In the genomic region with DNA sequence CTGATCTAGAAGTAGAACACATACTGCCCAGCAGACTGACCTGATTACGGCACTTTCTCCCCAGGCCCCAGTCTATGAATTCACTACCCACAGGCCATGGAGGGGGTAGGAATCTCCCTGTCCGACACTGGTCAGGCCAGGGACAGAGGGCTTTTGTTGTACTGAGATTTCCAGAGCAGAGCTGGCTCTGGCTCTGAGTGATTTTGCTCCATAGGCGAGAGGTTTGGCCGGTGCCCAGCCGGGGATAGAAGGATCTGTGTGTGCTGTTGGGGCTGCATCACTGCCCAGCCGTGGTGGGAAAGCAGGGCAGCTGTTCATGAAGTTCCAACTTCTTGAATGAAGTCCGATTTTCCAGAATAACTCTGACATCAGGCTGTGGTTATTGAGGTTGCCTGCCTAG, we compare ENCODE assay signal across 8 mouse cellular contexts. TPM values are rescaled to one million over a fixed set of nuclear protein-coding genes. Genes with fewer than 3 reads are reported as not detected.
DNase-seq lines count a peak whose midpoint lies in the region; ATAC-seq lines count a peak whose summit lies in the region.

No protein-coding gene starts in this region.

- peak; percentile 78 for DNase-seq in retina, postnatal 1 day
- DNase-seq in retina, embryonic 14.5 days (ENCODE audit: low spot score): no peak
- DNase-seq in frontal cortex, postnatal 14 days (ENCODE audit: low spot score in 2 of 2): peak; percentile 39 to 43
- no peak for DNase-seq in liver, embryonic 13.5 days
- DNase-seq in right cerebral cortex, postnatal 36 days (ENCODE audit: low spot score in 2 of 2): peak; percentile 40 to 48
- no peak for DNase-seq in spleen, adult 12 weeks (ENCODE audit: low spot score)
- DNase-seq in ovary, postnatal 36 days (ENCODE audit: low spot score): no peak

- no peaks in the 10 kb centered on the region for H3K36me3 ChIP-seq in intestine, embryonic 16.5 days (ENCODE audit: control insufficient read depth, insufficient read depth, low read length)
- no peaks in the 10 kb centered on the region for H3K36me3 ChIP-seq in liver, embryonic 13.5 days

- H3K4me3 ChIP-seq in intestine, embryonic 16.5 days (ENCODE audit: low read length): no peak overlapping the region
- no peak overlapping the region for H3K4me3 ChIP-seq in liver, embryonic 13.5 days (replicated peaks)

- H3K4me1 ChIP-seq in intestine, embryonic 16.5 days (ENCODE audit: control insufficient read depth, insufficient read depth, low read length): no peaks in the 10 kb centered on the region
- H3K4me1 ChIP-seq in liver, embryonic 13.5 days (replicated peaks): peaks cover 88% of the 10 kb centered on the region

- no peaks in the 10 kb centered on the region for H3K9me3 ChIP-seq in intestine, embryonic 16.5 days (ENCODE audit: control insufficient read depth, low read length)
- H3K9me3 ChIP-seq in liver, embryonic 13.5 days (replicated peaks): no peaks in the 10 kb centered on the region

- H3K9ac ChIP-seq in intestine, embryonic 16.5 days (ENCODE audit: low read depth, low read length): no peak overlapping the region
- H3K9ac ChIP-seq in liver, embryonic 13.5 days: peak overlapping the region; percentile 73

- 0 out of 2 replicates have a peak, but pooled peaks have one; percentile 23 for ATAC-seq in intestine, embryonic 16.5 days
- no peak for ATAC-seq in liver, embryonic 13.5 days (ENCODE audit: low read depth)

- no peak overlapping the region for H3K27ac ChIP-seq in intestine, embryonic 16.5 days (ENCODE audit: low read length)
- peak overlapping the region; percentile 99 for H3K27ac ChIP-seq in liver, embryonic 13.5 days

- H3K4me2 ChIP-seq in intestine, embryonic 16.5 days (ENCODE audit: low read depth, low read length): no peak overlapping the region
- peak overlapping the region; percentile 66 for H3K4me2 ChIP-seq in liver, embryonic 13.5 days

- H3K27me3 ChIP-seq in intestine, embryonic 16.5 days (replicated peaks; ENCODE audit: control insufficient read depth, insufficient read depth, low read length): no peaks in the 10 kb centered on the region
- H3K27me3 ChIP-seq in liver, embryonic 13.5 days: no peaks in the 10 kb centered on the region

- WGBS in intestine, embryonic 16.5 days: 57% methylated on average over 7 of the region's 7 CpGs
- 64% methylated on average over 7 of the region's 7 CpGs for whole genome bisulfite sequencing in liver, embryonic 13.5 days (ENCODE audit: insufficient replicate concordance)

RNA-seq across cellular contexts. Expression of a gene that starts 20.1 kb away (rescaled TPM):
- 13.2 and 15.5 TPM in 2 replicates for polyA plus RNA-seq in intestine, embryonic 16.5 days (2015; fragmentation: Nextera tagmentation; extraction: Ambion mirVana)
- polyA plus RNA-seq in liver, embryonic 13.5 days (2015; fragmentation: Nextera tagmentation; extraction: Ambion mirVana): 77.9 and 83.7 TPM in 2 replicates

Comparison
In these comparisons a context has a peak if more than half of its experiments do, and no peak if none do; other contexts are left out.
1. DNase-seq: peak in retina, postnatal 1 day (single experiment), frontal cortex, postnatal 14 days (2 of 2) and right cerebral cortex, postnatal 36 days (2 of 2); none in retina, embryonic 14.5 days (single experiment), liver, embryonic 13.5 days (single experiment), spleen, adult 12 weeks (single experiment) and ovary, postnatal 36 days (single experiment).